Mouse (Mus musculus): ENCODE measurements around the gene Wdr1.
A peak's percentile ranks its signal among the peaks of the same experiment; 100 is the strongest.

DNA sequence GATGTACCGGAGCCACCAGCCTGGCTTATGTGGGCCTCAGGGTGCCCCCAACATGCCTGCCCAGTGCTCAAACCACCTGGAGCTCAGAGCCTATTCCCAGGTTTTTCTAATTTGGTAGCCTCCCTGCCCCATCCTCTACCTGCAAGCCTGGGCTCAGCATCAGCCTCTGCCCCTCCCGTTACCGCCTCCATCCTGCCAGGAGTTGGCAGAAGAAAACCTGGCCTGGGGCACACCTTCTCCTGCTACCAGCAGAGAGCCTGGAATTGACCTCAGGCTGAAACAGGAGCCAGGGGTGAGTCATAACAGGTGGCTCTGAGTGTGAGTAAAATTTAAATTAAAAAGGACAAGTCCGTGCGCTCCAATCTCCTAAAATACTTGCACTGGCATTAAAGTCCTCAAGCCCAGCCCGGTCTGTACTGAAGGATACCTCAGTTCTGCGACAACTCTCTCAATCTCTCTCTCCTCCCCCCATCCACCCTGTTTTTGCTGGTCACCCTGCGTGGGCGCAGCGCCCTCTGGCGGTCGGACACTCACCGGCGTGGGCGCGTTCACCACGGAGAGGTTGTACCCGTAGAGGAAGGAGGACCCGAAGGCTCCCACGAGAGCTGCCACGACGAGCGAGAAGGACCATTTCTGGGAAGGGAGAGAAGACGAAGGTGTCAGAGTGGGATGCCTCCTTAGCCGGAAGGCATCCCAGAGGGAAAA is 86.0 kb downstream of the Wdr1 start:
- TF ChIP-seq CTCF (IDR thresholded peaks at IDR 0.05) (peak; percentile 31), EP300 (IDR thresholded peaks at IDR 0.05) (no peak)

All from lung, postnatal 0 days (tissue).